Mouse (Mus musculus) kidney, adult 2 months (tissue): ENCODE results near the gene Zfp420.

Experiments
- CTCF ChIP-seq: fragments of 200-500 bp; conservative IDR thresholded peaks from 2 replicates; pipeline ENCODE4 v1.5.1; 2011; ENCODE audit warnings: low read depth, mild to moderate bottlenecking, control low read depth, low read length, moderate library complexity, mixed read lengths; ENCODE audit not compliant: insufficient read depth, insufficient read length
- POLR2A ChIP-seq: fragments of 200-500 bp; IDR thresholded peaks from one replicate; pipeline ENCODE4 v1.6.1; 2011; ENCODE audit warnings: low read depth, low read length, control low read depth

- no peak for TF ChIP-seq POLR2A
- TF ChIP-seq CTCF = no peak
Measured at GRCm38 (mm10) chr7:29842105-29842504, 17.7 kb upstream of the Zfp420 start.
